Mouse (Mus musculus) neural tube, embryonic 14.5 days (tissue): ENCODE data around the gene Spata31d1a. TPM values are rescaled to one million over a fixed set of nuclear protein-coding genes. Genes with fewer than 3 reads are reported as not detected.
A peak's percentile ranks its signal among the peaks of the same experiment; 100 is the strongest.

Experiments used
- ATAC-seq: fragments of 200-750 bp; cut with Nextera tagmentation; 2 replicates; pipeline ENCODE4 v1.8.0; 2017; ENCODE audit warnings: low read depth, mild to moderate bottlenecking, moderate TSS enrichment, moderate library complexity
- H3K27ac ChIP-seq: fragments of 300-500 bp; sonication (generic); 2 replicates; pipeline ENCODE4 v1.5.1; 2014; ENCODE audit warnings: low read depth, mild to moderate bottlenecking, control low read depth, low read length, moderate library complexity, mixed read lengths
- H3K27me3 ChIP-seq: fragments of 300-500 bp; sonication (generic); 2 replicates; pipeline ENCODE4 v1.6.1; 2014; ENCODE audit warnings: low read length; ENCODE audit not compliant: control insufficient read depth, insufficient read depth
- H3K36me3 ChIP-seq: fragments of 300-500 bp; sonication (generic); 2 replicates; pipeline ENCODE4 v1.6.1; 2014; ENCODE audit warnings: low read length, mixed read lengths; ENCODE audit not compliant: control insufficient read depth, insufficient read depth
- H3K4me1 ChIP-seq: fragments of 300-500 bp; sonication (generic); 2 replicates; pipeline ENCODE4 v1.6.1; 2014; ENCODE audit warnings: low read length; ENCODE audit not compliant: control insufficient read depth, insufficient read depth
- H3K4me2 ChIP-seq: fragments of 300-500 bp; sonication (generic); 2 replicates; pipeline ENCODE4 v1.6.1; 2014; ENCODE audit warnings: mild to moderate bottlenecking, low read depth, low read length, control low read depth
- H3K4me3 ChIP-seq: fragments of 300-500 bp; sonication (generic); 2 replicates; pipeline ENCODE4 v1.5.1; 2014; ENCODE audit warnings: low read depth, low read length, control low read depth, mixed read lengths
- H3K9ac ChIP-seq: fragments of 300-500 bp; sonication (generic); replicated peaks from 2 replicates; pipeline ENCODE4 v1.6.1; 2014; ENCODE audit warnings: low read depth, mild to moderate bottlenecking, control low read depth, low read length, mixed read lengths
- H3K9me3 ChIP-seq: fragments of 300-500 bp; sonication (generic); 2 replicates; pipeline ENCODE4 v1.6.1; 2016; ENCODE audit warnings: low read length; ENCODE audit not compliant: control insufficient read depth
- WGBS: fragments of 180-500 bp; shearing (Covaris S2); extraction: QIAGEN DNeasy Blood & Tissue Kit; methylation state at CpG from one replicate; pipeline ENCODE4 v1.1.7; 2014; 5-methylcytosine and 5-hydroxymethylcytosine counted together
- polyA plus RNA-seq: library from polyadenylated mRNA; unstranded; fragments of >200 nt; fragmentation: Nextera tagmentation; extraction: Ambion mirVana; gene quantifications from 2 replicates; pipeline ENCODE4 v1.2.1, GENCODE M21; 2014

Gene Spata31d1a
- polyA plus RNA-seq, 1 experiment from 2014 or later: 0.21 TPM

DNA sequence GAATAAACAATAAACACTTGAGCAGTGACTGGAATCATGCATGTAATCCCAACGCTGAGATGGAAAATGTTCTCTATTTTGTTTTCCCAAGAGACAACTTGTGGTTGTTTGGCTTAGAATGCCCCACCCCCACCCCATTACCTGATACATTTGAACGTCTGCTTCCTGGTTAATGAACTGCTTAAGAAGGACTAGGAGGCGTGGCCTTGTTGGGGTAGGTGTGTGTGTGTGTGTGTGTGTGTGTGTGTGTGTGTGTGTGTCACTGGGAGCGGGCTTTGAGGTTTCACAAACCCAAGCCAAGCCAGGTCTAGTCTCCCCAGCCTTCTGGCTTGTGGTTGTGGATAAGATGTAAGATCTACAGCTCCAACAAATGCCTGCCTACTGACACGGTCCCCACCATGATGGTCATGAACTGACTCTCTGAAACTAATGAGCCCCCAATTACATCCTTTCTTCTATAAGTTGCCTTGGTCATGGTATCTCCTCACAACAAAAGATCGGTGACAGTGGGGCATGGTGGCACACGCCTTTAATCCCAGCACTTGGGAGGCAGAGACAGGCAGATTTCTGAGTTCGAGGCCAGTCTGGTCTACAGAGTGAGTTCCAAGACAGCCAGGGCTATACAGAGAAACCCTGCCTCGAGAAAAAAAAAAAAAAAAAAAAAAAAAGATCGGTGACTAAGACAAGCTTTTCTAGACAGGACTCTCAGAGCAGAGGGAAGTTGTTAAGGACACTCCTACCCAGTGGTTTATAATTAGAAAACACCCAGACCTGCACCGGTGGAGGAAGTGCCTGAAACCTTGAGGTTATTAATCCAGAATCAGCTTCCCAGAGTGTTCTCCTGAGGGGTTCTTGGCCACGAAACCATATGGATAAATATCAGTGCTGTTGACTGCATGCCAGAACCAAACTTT is 33.6 kb downstream of the Spata31d1a start:
- H3K27me3 ChIP-seq: no peaks in the 10 kb centered on the region
- H3K4me2 ChIP-seq: no peak overlapping the region
- 75% methylated on average over 12 of the region's 12 CpGs for WGBS
- no peak overlapping the region for H3K9ac ChIP-seq
- peaks cover 15% of the 10 kb centered on the region for H3K4me1 ChIP-seq
- ATAC-seq: no peak
- H3K36me3 ChIP-seq: no peaks in the 10 kb centered on the region
- H3K27ac ChIP-seq: no peak overlapping the region
- H3K9me3 ChIP-seq: no peaks in the 10 kb centered on the region
- no peak overlapping the region for H3K4me3 ChIP-seq

DNA sequence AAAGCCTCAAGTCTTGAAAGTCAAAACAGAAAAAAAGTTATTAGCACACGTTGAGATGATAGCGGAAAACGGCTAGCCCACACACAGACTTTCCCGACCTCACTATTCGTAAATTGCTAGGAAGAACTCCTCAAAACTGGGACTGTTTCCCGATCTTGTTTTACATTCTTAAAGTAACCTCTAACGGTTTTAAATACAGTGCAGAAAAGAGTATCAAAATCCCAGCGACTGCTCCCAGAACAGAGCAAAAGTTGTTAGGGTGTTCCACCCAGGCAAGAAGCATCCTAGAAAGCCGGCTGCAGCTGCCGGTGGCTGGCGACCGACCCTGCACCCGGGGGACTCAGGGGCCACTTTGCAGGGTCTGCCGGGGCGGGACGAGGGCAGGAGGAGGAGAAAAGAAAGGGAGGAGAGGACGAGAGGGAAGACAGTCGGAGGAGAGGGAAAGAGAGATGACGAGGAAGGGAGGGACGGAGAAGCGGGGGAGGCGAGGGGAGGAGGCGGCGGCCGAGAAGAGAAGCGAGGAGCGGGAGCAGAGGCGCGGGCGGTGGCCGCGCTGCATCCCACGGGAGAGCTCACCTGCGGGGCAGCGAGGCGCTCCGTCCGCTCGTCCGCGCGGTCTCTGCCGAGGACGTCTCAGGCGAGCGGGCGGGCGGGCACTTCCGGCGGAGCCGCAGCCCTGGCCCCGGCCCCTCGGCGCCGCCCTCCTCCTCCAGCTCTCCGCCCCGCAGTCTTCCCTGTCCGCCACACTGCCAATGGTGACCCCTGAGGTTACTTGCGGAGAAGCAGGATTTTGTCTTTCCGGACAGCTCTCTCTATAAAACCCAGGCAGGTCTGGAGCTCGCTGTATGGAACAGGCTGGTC is 34.7 kb downstream of the Spata31d1a start, which contains the start of gene Golm1:
Gene Golm1, minus strand, starts transcription at position 661 of the 861 bp plus-strand sequence.
- WGBS: under 1% methylated on average over 46 of the region's 61 CpGs
- Histone ChIP-seq H3K27me3 (no peaks in the 10 kb centered on the region), H3K4me1 (peaks cover 15% of the 10 kb centered on the region), H3K4me2 (peak within 1 kb of the TSS; percentile 69), H3K36me3 (no peaks in the 10 kb centered on the region), H3K9me3 (no peaks in the 10 kb centered on the region), H3K27ac (peak within 1 kb of the TSS; percentile 67), H3K9ac (peak within 1 kb of the TSS; percentile 80), H3K4me3 (peak within 1 kb of the TSS; percentile 74)
- ATAC-seq: peak; percentile 78

- no peaks in the 10 kb centered on the region for H3K36me3 ChIP-seq
- H3K27ac ChIP-seq: peak overlapping the region; percentile 67; the same call in 1 of the 2 replicates
- H3K4me2 ChIP-seq: peak overlapping the region; percentile 69
- no peaks in the 10 kb centered on the region for H3K27me3 ChIP-seq
- no peaks in the 10 kb centered on the region for H3K9me3 ChIP-seq
- peak overlapping the region; percentile 80 for H3K9ac ChIP-seq
- ATAC-seq: 0 out of 2 replicates have a peak, but pooled peaks have one; percentile 25
- peak overlapping the region; percentile 74 for H3K4me3 ChIP-seq
- WGBS: under 1% methylated on average over 13 of the region's 13 CpGs
- peaks cover 15% of the 10 kb centered on the region for H3K4me1 ChIP-seq
These were observed 35.4 kb downstream of the Spata31d1a start for GRCm38 (mm10) chr13:59674761-59675150.

- peak overlapping the region; percentile 29; the same call in 1 of the 2 replicates for H3K27ac ChIP-seq
- no peaks in the 10 kb centered on the region for H3K27me3 ChIP-seq
- H3K36me3 ChIP-seq: no peaks in the 10 kb centered on the region
- ATAC-seq: peak; percentile 7; the same call in 1 of the 2 replicates
- H3K9me3 ChIP-seq: no peaks in the 10 kb centered on the region
- peak overlapping the region; percentile 74 for H3K4me3 ChIP-seq
- H3K4me2 ChIP-seq: peak overlapping the region; percentile 69
- H3K4me1 ChIP-seq: peaks cover 15% of the 10 kb centered on the region
- H3K9ac ChIP-seq: 0 out of 2 replicates have a peak overlapping the region, but pooled peaks have one; percentile 4
- WGBS: 5% methylated on average over 3 of the region's 3 CpGs
These were observed 35.9 kb downstream of the Spata31d1a start for GRCm38 (mm10) chr13:59674215-59674614.

DNA sequence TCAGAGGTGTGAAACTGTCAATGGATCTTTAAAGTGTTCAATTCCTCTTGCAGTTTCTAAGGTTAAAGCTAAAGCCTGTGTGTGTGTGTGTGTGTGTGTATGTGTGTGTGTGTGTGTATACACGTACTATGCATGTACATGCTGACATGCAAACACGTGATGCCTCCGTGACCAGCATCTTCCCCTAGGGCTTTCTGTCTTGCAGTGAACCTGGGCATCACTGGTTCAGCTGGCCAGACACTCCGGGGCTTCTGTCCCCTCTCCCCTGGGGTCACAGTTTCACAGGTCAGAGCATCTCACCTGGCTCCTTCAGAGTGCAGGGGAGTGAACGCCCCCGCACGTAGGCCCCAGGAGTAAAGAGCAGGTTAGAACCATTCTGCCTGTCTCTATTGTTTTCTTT is 36.5 kb downstream of the Spata31d1a start:
- Histone ChIP-seq H3K4me2 (peak overlapping the region; percentile 69), H3K36me3 (no peaks in the 10 kb centered on the region), H3K9ac (no peak overlapping the region), H3K4me1 (peaks cover 15% of the 10 kb centered on the region), H3K27me3 (no peaks in the 10 kb centered on the region), H3K27ac (peak overlapping the region; percentile 52; the same call in 1 of the 2 replicates), H3K9me3 (no peaks in the 10 kb centered on the region), H3K4me3 (peak overlapping the region; percentile 6; the same call in 1 of the 2 replicates)
- ATAC-seq: no peak
- WGBS: 18% methylated on average over 7 of the region's 7 CpGs

- H3K27ac ChIP-seq: peak overlapping the region; percentile 55; the same call in 1 of the 2 replicates
- no peak overlapping the region for H3K4me3 ChIP-seq
- H3K9me3 ChIP-seq: no peaks in the 10 kb centered on the region
- no peak for ATAC-seq
- H3K36me3 ChIP-seq: no peaks in the 10 kb centered on the region
- no peak overlapping the region for H3K4me2 ChIP-seq
- H3K27me3 ChIP-seq: no peaks in the 10 kb centered on the region
- H3K9ac ChIP-seq: no peak overlapping the region
- 52% methylated on average over 6 of the region's 6 CpGs for WGBS
- peaks cover 15% of the 10 kb centered on the region for H3K4me1 ChIP-seq
These were observed 37.9 kb downstream of the Spata31d1a start for GRCm38 (mm10) chr13:59672248-59672647.

DNA sequence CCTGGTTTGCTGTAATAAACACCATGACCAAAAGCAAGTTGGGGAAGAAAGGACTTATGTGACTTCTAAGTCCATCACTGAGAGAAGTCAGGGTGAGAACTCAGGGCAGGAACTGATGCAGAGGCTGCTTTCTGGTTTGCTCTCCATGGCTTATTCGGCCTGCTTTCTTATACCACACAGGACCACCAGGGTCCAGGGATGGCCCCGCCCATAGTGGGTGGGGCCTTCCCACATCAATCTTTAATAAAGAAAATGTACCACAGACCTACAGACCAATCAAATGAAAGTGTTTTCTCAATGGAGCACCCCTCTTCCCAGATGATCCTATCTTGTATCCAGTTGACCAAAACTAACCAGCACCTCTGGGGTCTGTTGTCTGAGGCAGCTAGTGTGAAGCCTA is 38.6 kb downstream of the Spata31d1a start:
- H3K4me1 ChIP-seq: peaks cover 15% of the 10 kb centered on the region
- H3K27ac ChIP-seq: peak overlapping the region; percentile 28; the same call in 1 of the 2 replicates
- no peak overlapping the region for H3K4me2 ChIP-seq
- ATAC-seq: peak; percentile 25; the same call in 1 of the 2 replicates
- H3K9ac ChIP-seq: no peak overlapping the region
- H3K36me3 ChIP-seq: no peaks in the 10 kb centered on the region
- H3K27me3 ChIP-seq: no peaks in the 10 kb centered on the region
- WGBS: 52% methylated on average over 2 of the region's 2 CpGs
- H3K9me3 ChIP-seq: no peaks in the 10 kb centered on the region
- no peak overlapping the region for H3K4me3 ChIP-seq

GRCm38 (mm10) chr13:59669946-59670345 is 40.2 kb downstream of the Spata31d1a start:
- Histone ChIP-seq H3K4me2 (no peak overlapping the region), H3K4me3 (no peak overlapping the region), H3K9me3 (no peaks in the 10 kb centered on the region), H3K27ac (no peak overlapping the region), H3K4me1 (peaks cover 15% of the 10 kb centered on the region), H3K9ac (no peak overlapping the region), H3K27me3 (no peaks in the 10 kb centered on the region), H3K36me3 (no peaks in the 10 kb centered on the region)
- WGBS: 80% methylated on average over 10 of the region's 10 CpGs
- ATAC-seq: no peak
